In genomic region chr17:17373918-17374910, GRCm38 (mm10) we compare ENCODE assay signal across 8 mouse cellular contexts. TPM values are rescaled to one million over a fixed set of nuclear protein-coding genes. Genes with fewer than 3 reads are reported as not detected.
DNase-seq lines count a peak whose midpoint lies in the region; ATAC-seq and TF ChIP-seq lines count a peak whose summit lies in the region.

Gene Riok2 (plus strand): TSS chr17:17374309.

- WGBS in forebrain, embryonic 16.5 days, result under 1% methylated on average over 48 of the region's 48 CpGs
- under 1% methylated on average over 48 of the region's 48 CpGs for WGBS in lung, embryonic 14.5 days
- under 1% methylated on average over 48 of the region's 48 CpGs for WGBS in olfactory bulb, adult 2 months
- under 1% methylated on average over 48 of the region's 48 CpGs for WGBS in thymus, adult 2 months

- intact Hi-C loops in heart, postnatal 36 days (cut with DNase I), result loop anchor here (2.0 to 10.0 kb wide), 5 partner anchors 82 to 429 kb away; no protein-coding TSS in a partner anchor

- DNase-seq in G1E (ENCODE audit: low spot score), result peak; percentile 71
- DNase-seq in cerebellum, adult 18-20 months, result peak; percentile 92 to 93
- peak; percentile 95 for DNase-seq in heart, postnatal 36 days
- peak; percentile 93 to 94 for DNase-seq in layer of hippocampus, adult 2 months (ENCODE audit: low spot score in 2 of 2)
- peak; percentile 100 for DNase-seq in lung, embryonic 14.5 days
- peak; percentile 93 for DNase-seq in thymus, adult 2 months

- no peak for TF ChIP-seq CTCF in G1E (IDR thresholded peaks at IDR 0.05; ENCODE audit: low read depth, low read length)
- TF ChIP-seq CTCF in layer of hippocampus, adult 2 months (conservative IDR thresholded peaks at IDR 0.05), result no peak
- no peak for TF ChIP-seq CTCF in lung, embryonic 14.5 days (IDR thresholded peaks at IDR 0.05; ENCODE audit: low read depth)
- TF ChIP-seq CTCF in olfactory bulb, adult 2 months (IDR thresholded peaks at IDR 0.05; ENCODE audit: insufficient read depth, low read depth, low read length), result no peak
- no peak for TF ChIP-seq CTCF in thymus, adult 2 months (IDR thresholded peaks at IDR 0.05; ENCODE audit: borderline replicate concordance, control insufficient read depth, extremely low read depth, insufficient read depth, low read length, poor library complexity)

- peak within 1 kb of the TSS; percentile 79 for H3K4me3 ChIP-seq in G1E (ENCODE audit: low read depth, low read length)
- H3K4me3 ChIP-seq in forebrain, embryonic 16.5 days (replicated peaks; ENCODE audit: low read length), result peak within 1 kb of the TSS; percentile 89
- peak within 1 kb of the TSS; percentile 69 for H3K4me3 ChIP-seq in layer of hippocampus, adult 2 months
- H3K4me3 ChIP-seq in lung, embryonic 14.5 days (ENCODE audit: low read depth, low read length), result peak within 1 kb of the TSS; percentile 80
- peak within 1 kb of the TSS; percentile 64 for H3K4me3 ChIP-seq in olfactory bulb, adult 2 months (ENCODE audit: insufficient read depth, low read depth, low read length)
- peak within 1 kb of the TSS; percentile 97 for H3K4me3 ChIP-seq in thymus, adult 2 months (ENCODE audit: control insufficient read depth, insufficient read depth, low read length)

- peak within 1 kb of the TSS; percentile 81 for H3K4me2 ChIP-seq in forebrain, embryonic 16.5 days (ENCODE audit: low read length)
- H3K4me2 ChIP-seq in lung, embryonic 14.5 days, result peak within 1 kb of the TSS; percentile 68

- peak; percentile 9; the same call in 1 of the 2 replicates for TF ChIP-seq POLR2A in olfactory bulb, adult 2 months (IDR thresholded peaks at IDR 0.05; ENCODE audit: insufficient read depth, low read depth, low read length)
- TF ChIP-seq POLR2A in thymus, adult 2 months (IDR thresholded peaks at IDR 0.05; ENCODE audit: control insufficient read depth, extremely low read depth, insufficient read depth, low read length, poor library complexity), result peak; percentile 37; the same call in 1 of the 2 replicates

- no peaks in the 10 kb centered on the region for H3K9me3 ChIP-seq in G1E (replicated peaks)
- no peaks in the 10 kb centered on the region for H3K9me3 ChIP-seq in forebrain, embryonic 16.5 days (ENCODE audit: control insufficient read depth, low read length)
- H3K9me3 ChIP-seq in lung, embryonic 14.5 days (ENCODE audit: low read depth, low read length), result no peaks in the 10 kb centered on the region

- peak within 1 kb of the TSS; percentile 72 for H3K27ac ChIP-seq in forebrain, embryonic 16.5 days (ENCODE audit: low read length)
- peak within 1 kb of the TSS; percentile 97 for H3K27ac ChIP-seq in layer of hippocampus, adult 2 months
- peak within 1 kb of the TSS; percentile 92 for H3K27ac ChIP-seq in lung, embryonic 14.5 days (ENCODE audit: low read depth)
- 0 out of 2 replicates have a peak within 1 kb of the TSS, but pooled peaks have one; percentile 28 for H3K27ac ChIP-seq in olfactory bulb, adult 2 months (ENCODE audit: insufficient read depth, low read depth, low read length)
- H3K27ac ChIP-seq in thymus, adult 2 months (ENCODE audit: control insufficient read depth, insufficient read depth, low read length), result no peak within 1 kb of the TSS

- H3K4me1 ChIP-seq in G1E (ENCODE audit: insufficient read depth, low read depth, low read length), result peaks cover 10% of the 10 kb centered on the region
- H3K4me1 ChIP-seq in forebrain, embryonic 16.5 days (replicated peaks; ENCODE audit: control insufficient read depth, insufficient read depth, low read length), result peaks cover 12% of the 10 kb centered on the region
- no peaks in the 10 kb centered on the region for H3K4me1 ChIP-seq in lung, embryonic 14.5 days (ENCODE audit: insufficient read depth)
- H3K4me1 ChIP-seq in olfactory bulb, adult 2 months (ENCODE audit: control insufficient read depth, insufficient read depth, low read length), result 0 out of 2 replicates have a peak, but pooled peaks cover 2% of the 10 kb centered on the region
- H3K4me1 ChIP-seq in thymus, adult 2 months (replicated peaks; ENCODE audit: control insufficient read depth, insufficient read depth, low read length), result no peaks in the 10 kb centered on the region

- peak within 1 kb of the TSS; percentile 77 for H3K9ac ChIP-seq in forebrain, embryonic 16.5 days (replicated peaks; ENCODE audit: low read depth, low read length)
- peak within 1 kb of the TSS; percentile 89 for H3K9ac ChIP-seq in lung, embryonic 14.5 days

- H3K36me3 ChIP-seq in G1E (replicated peaks), result peaks cover 24% of the 10 kb centered on the region
- H3K36me3 ChIP-seq in forebrain, embryonic 16.5 days (ENCODE audit: control insufficient read depth, insufficient read depth), result peaks cover 9% of the 10 kb centered on the region; the same call in 1 of the 2 replicates
- peaks cover 12% of the 10 kb centered on the region; the same call in 1 of the 2 replicates for H3K36me3 ChIP-seq in lung, embryonic 14.5 days (ENCODE audit: insufficient read depth)
- peaks cover 3% of the 10 kb centered on the region for H3K36me3 ChIP-seq in thymus, adult 2 months (ENCODE audit: control insufficient read depth, insufficient read depth, low read length)

- no peaks in the 10 kb centered on the region for H3K27me3 ChIP-seq in G1E (ENCODE audit: insufficient read depth, low read length)
- no peaks in the 10 kb centered on the region for H3K27me3 ChIP-seq in forebrain, embryonic 16.5 days (replicated peaks; ENCODE audit: control insufficient read depth, insufficient read depth, low read length)
- no peaks in the 10 kb centered on the region for H3K27me3 ChIP-seq in lung, embryonic 14.5 days (ENCODE audit: insufficient read depth, low read length)
- H3K27me3 ChIP-seq in thymus, adult 2 months (ENCODE audit: control insufficient read depth, insufficient read depth, low read length), result no peaks in the 10 kb centered on the region

- peak; percentile 91 for ATAC-seq in G1E (ENCODE audit: extremely low read depth, insufficient number of reproducible peaks, low FRiP score, poor library complexity, severe bottlenecking)
- peak; percentile 97 for ATAC-seq in forebrain, embryonic 16.5 days
- ATAC-seq in lung, embryonic 14.5 days (ENCODE audit: insufficient read depth), result peak; percentile 99

RNA-seq across cellular contexts. Expression of gene Riok2, which starts in this region (rescaled TPM):
- total RNA-seq in G1E (2014; fragmentation: Nextera tagmentation) (57.7 and 74.8 TPM in 2 replicates), G1E (2017) (78.5 and 81.3 TPM in 2 replicates)
- polyA plus RNA-seq in G1E (2012), result 3.5 and 8.2 TPM in 2 replicates
- polyA plus RNA-seq in forebrain, embryonic 16.5 days (2015; fragmentation: Nextera tagmentation; extraction: Ambion mirVana), result 28.6 and 29.3 TPM in 2 replicates
- total RNA-seq in heart, postnatal 36 days (2021), result 10 to 100 TPM; 16.1 to 16.3 TPM
- total RNA-seq in layer of hippocampus, adult 2 months (2021), result 10 to 100 TPM; 19.8 to 21.3 TPM
- 26.8 and 29.3 TPM in 2 replicates for polyA plus RNA-seq in lung, embryonic 14.5 days (2014; fragmentation: Nextera tagmentation; extraction: Ambion mirVana)
- not detected in 2 replicates for polyA plus RNA-seq in olfactory bulb, adult 2 months (2012; ENCODE audit: insufficient read depth, insufficient read length, low replicate concordance, missing spikeins)
- polyA plus RNA-seq in thymus, adult 2 months (2012; rRNA removed), result 7.4 and 10.2 TPM in 2 replicates
